Mouse (Mus musculus) kidney, postnatal 36 days (tissue): ENCODE measurements around the gene Gm5168.
"Not testable (repeated sequence)": the region's sequence is repeated elsewhere in the genome, so short reads cannot be mapped to it uniquely, and the experiment has no call there.

Source experiments
- DNase-seq, 2 experiments: peaks; one replicate each; pipeline ENCODE4 v3.0.0; 2021 to 2022; ENCODE audit warnings: mixed read lengths in 2 of 2

Gene Gm5168

GRCm38 (mm10) chrX:26050941-26051340 lies at the start of gene Gm5168:
Gm5168 (minus strand) TSS chrX:26051041.
- DNase-seq: not testable (repeated sequence)
